Mouse (Mus musculus) lung, embryonic 16.5 days (tissue): ENCODE data around the gene Vezf1. TPM values are rescaled to one million over a fixed set of nuclear protein-coding genes. Genes with fewer than 3 reads are reported as not detected.

Experiments
- ATAC-seq: fragments of 200-750 bp; cut with Nextera tagmentation; 2 replicates; pipeline ENCODE4 v1.8.0; 2017; ENCODE audit warnings: low read depth, mild to moderate bottlenecking, moderate library complexity
- H3K27ac ChIP-seq: fragments of 300-500 bp; sonication (generic); 2 replicates; pipeline ENCODE4 v1.5.1; 2014; ENCODE audit warnings: mild to moderate bottlenecking, control low read depth, low read length
- H3K27me3 ChIP-seq: fragments of 300-500 bp; sonication (generic); 2 replicates; pipeline ENCODE4 v1.6.1; 2014; ENCODE audit warnings: low read depth, low read length, mixed read lengths; ENCODE audit not compliant: control insufficient read depth, insufficient read depth
- H3K36me3 ChIP-seq: fragments of 300-500 bp; sonication (generic); 2 replicates; pipeline ENCODE4 v1.6.1; 2014; ENCODE audit warnings: low read length; ENCODE audit not compliant: control insufficient read depth, insufficient read depth
- H3K4me1 ChIP-seq: fragments of 300-500 bp; sonication (generic); replicated peaks from 2 replicates; pipeline ENCODE4 v1.6.1; 2014; ENCODE audit warnings: low read length, mixed read lengths; ENCODE audit not compliant: control insufficient read depth, insufficient read depth
- H3K4me2 ChIP-seq: fragments of 300-500 bp; sonication (generic); 2 replicates; pipeline ENCODE4 v1.6.1; 2014; ENCODE audit warnings: low read depth, low read length, control low read depth
- H3K4me3 ChIP-seq: fragments of 300-500 bp; sonication (generic); 2 replicates; pipeline ENCODE4 v1.5.1; 2014; ENCODE audit warnings: mild to moderate bottlenecking, low read length, control low read depth
- H3K9ac ChIP-seq: fragments of 300-500 bp; sonication (generic); 2 replicates; pipeline ENCODE4 v1.6.1; 2014; ENCODE audit warnings: low read length, control low read depth
- H3K9me3 ChIP-seq: fragments of 300-500 bp; sonication (generic); 2 replicates; pipeline ENCODE4 v1.6.1; 2016; ENCODE audit warnings: low read length; ENCODE audit not compliant: control insufficient read depth
- WGBS: fragments of 180-500 bp; shearing (Covaris S2); extraction: QIAGEN DNeasy Blood & Tissue Kit; methylation state at CpG from one replicate; pipeline ENCODE4 v1.1.7; 2014; 5-methylcytosine and 5-hydroxymethylcytosine counted together
- polyA plus RNA-seq: library from polyadenylated mRNA; unstranded; fragments of >200 nt; fragmentation: Nextera tagmentation; extraction: Ambion mirVana; gene quantifications from 2 replicates; pipeline ENCODE4 v1.2.1, GENCODE M21; 2015

The Vezf1 gene
- 32.9 and 38.2 TPM in 2 replicates for polyA plus RNA-seq

DNA sequence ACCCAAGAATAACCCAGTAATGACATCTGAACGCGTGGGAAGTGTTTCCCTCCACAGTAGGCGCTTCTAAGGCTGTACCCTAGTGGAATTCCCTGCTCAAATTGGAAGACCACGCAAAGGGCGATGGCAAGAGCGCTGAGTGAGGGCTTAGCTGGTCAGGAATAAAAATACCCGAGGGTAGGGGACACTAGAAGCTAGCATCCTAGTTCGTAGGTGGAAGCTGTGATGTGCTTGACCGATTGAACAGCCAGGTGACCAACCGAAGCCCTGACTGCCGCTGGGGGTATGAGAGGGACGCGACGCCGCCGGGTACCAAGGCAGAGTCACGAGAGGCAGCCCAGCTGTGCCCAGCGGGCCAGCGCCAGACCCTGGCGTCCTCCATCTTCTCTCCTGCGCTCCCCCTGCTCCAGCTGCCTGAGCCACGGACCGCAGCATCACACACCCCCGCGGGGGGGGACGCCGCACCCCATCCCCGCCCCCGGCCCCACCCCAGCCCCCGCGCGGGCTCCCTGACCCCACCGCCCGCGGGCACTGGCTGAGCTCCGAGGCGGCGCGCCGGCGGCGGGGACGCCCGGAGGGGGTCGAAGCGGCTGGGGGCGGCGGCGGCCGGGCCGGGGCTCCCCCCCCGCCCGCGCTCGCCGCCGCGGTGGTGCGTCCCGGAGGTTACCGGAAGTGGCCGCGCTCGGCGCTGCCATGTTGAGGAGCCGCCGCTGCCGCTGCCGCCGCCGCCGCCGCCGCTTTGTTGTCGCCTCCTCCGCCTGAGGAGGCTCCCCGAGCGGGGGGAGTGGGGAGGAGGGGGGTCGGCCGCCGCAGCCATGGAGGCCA lies at the start of gene Vezf1:
Vezf1 (plus strand) TSS at position 694 of the 825 bp plus-strand sequence.
- ATAC-seq, result peak; percentile 89
- Histone ChIP-seq H3K4me1 (peaks cover 24% of the 10 kb centered on the region), H3K36me3 (no peaks in the 10 kb centered on the region), H3K9ac (peak within 1 kb of the TSS; percentile 95), H3K4me2 (peak within 1 kb of the TSS; percentile 63), H3K27me3 (no peaks in the 10 kb centered on the region), H3K27ac (peak within 1 kb of the TSS; percentile 96), H3K4me3 (peak within 1 kb of the TSS; percentile 93), H3K9me3 (no peaks in the 10 kb centered on the region)
- WGBS, result 0% methylated on average over 23 of the region's 81 CpGs

DNA sequence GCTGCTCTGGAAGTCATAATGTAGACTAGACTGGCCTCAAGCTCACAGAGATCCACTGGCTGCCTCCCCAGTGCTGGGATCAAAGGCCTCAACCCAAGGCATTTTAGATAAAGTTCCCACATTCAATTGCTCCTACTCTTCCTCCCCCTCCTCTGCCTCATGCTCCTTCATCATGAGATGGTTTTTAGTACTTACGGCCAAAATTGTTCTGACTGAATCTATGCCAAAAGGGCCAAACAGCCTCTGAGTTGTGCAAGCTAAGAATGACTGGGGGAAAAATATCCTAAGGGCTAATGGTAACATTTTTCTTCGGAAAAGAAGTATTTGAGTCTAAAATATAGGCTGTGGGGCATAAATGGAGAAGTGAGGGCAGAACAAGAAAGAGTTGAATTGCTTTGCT lies 44.1 kb upstream of the Vezf1 start:
- Histone ChIP-seq H3K4me1 (no peaks in the 10 kb centered on the region), H3K27ac (no peak overlapping the region), H3K4me3 (no peak overlapping the region), H3K9me3 (no peaks in the 10 kb centered on the region), H3K9ac (no peak overlapping the region), H3K36me3 (no peaks in the 10 kb centered on the region), H3K27me3 (no peaks in the 10 kb centered on the region), H3K4me2 (no peak overlapping the region)
- ATAC-seq, result peak; percentile 56; the same call in 1 of the 2 replicates
- WGBS, result 48% methylated on average over 2 of the region's 2 CpGs

DNA sequence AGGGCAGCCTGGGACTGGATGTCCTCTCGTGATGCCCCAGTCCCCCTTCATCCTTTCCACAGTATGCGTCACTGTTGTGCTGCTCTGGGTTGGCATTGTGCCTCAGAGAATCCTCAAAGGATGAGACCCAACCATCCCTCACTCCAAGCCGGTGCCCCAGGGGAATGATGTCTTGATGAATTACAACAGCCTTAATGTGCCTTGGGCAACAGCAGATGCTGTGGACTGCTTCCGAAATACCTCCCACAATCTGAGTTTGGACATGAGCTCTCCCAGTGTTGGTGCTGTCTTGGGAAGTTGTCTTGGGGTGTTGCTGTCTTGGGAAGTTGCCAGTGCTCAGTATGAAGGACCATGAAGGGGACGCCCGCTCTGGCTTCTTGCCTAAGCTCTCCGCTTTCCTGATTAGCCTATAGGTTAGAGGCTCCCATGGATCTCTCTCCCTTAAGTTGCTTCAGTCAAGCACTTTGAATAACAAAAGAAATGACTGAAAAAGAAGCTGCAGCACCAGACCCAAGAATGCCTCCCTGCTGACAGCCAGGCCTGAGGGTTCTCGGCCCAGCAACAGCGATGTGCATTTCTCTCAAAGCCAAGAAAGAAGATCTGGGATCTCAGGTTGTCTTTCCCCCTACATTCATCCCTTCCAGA lies 40.6 kb upstream of the Vezf1 start:
- no peak for ATAC-seq
- Histone ChIP-seq H3K4me3 (no peak overlapping the region), H3K36me3 (no peaks in the 10 kb centered on the region), H3K27ac (no peak overlapping the region), H3K27me3 (no peaks in the 10 kb centered on the region), H3K4me2 (no peak overlapping the region), H3K9ac (no peak overlapping the region), H3K9me3 (no peaks in the 10 kb centered on the region), H3K4me1 (peaks cover 3% of the 10 kb centered on the region; the same call in 1 of the 2 replicates)
- 63% methylated on average over 9 of the region's 9 CpGs for WGBS

DNA sequence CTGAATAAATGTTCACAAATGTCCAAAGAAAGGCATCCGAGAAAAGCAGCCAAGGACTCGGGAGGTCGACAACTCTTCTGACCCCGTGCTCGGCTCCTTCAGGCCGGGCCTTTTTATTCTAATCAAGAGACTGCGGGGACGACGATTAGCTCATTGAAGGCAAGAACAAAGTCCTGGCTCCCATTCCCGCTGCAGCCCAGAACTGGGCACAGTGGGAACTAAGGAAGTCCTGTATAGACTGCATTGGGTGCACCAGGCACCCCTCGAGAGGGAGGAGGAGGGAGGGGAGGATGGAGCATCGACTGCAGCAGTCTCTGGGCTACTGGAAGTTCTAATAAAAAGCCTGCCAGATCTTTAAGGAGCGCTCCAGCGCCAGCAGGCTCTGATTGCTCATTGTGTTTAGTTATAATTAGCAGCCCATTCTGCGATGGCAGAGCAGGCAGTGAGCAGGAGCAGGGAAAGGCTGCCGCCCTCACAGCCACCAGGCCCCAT lies 39.8 kb upstream of the Vezf1 start:
- no peak for ATAC-seq
- Histone ChIP-seq H3K27ac (no peak overlapping the region), H3K4me3 (no peak overlapping the region), H3K9ac (no peak overlapping the region), H3K36me3 (no peaks in the 10 kb centered on the region), H3K27me3 (no peaks in the 10 kb centered on the region), H3K9me3 (no peaks in the 10 kb centered on the region), H3K4me1 (peaks cover 3% of the 10 kb centered on the region; the same call in 1 of the 2 replicates), H3K4me2 (no peak overlapping the region)
- 33% methylated on average over 16 of the region's 16 CpGs for WGBS

DNA sequence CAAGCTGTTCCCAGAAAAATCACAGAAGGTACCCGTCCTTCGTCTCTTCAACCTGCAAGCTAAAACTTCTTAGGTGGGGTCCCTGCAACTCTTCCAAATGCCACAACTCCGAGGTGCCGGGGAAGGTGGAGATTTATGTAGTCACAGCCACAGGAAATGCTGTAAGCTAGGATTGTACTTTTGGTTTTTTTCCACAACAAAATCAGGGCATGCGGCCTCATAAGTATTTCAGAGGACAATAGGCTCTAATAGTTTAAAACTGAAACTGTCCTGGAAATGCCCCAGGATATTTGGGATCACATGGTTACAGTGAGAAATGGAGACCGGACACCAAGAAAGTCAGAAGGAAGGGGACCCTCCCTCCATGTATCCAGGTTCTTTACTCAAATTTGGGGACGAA lies 37.9 kb upstream of the Vezf1 start:
- no peak overlapping the region for H3K4me3 ChIP-seq
- 84% methylated on average over 7 of the region's 7 CpGs for WGBS

DNA sequence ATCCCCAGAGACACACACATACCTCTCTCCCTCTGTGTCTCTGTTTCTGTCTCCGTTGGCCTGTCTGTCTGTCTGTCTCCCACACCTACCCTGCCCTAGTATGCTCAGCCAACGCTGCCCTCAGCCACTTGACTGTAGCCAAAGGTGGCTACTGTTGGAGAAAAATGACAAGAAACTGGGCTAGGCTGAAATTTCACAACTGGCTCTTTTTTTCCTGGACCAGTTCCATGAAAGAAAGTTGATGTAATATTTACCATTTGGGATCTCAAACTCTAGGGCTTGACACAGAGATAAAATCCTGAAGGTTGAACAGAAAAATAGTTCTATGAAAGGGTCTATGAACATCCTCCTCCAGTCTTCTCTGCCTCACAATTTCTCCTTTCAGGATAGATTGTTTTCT lies 37.2 kb upstream of the Vezf1 start:
- Histone ChIP-seq H3K27me3 (no peaks in the 10 kb centered on the region), H3K4me1 (peaks cover 3% of the 10 kb centered on the region), H3K9ac (no peak overlapping the region), H3K27ac (no peak overlapping the region), H3K9me3 (no peaks in the 10 kb centered on the region), H3K4me3 (no peak overlapping the region), H3K4me2 (no peak overlapping the region), H3K36me3 (no peaks in the 10 kb centered on the region)
- no peak for ATAC-seq
- WGBS, result 38% methylated on average over 2 of the region's 2 CpGs

More for the DNA sequence above, 37.9 kb upstream of the Vezf1 start:
- Histone ChIP-seq H3K4me1 (peaks cover 3% of the 10 kb centered on the region), H3K9ac (no peak overlapping the region), H3K36me3 (no peaks in the 10 kb centered on the region), H3K27ac (no peak overlapping the region), H3K9me3 (no peaks in the 10 kb centered on the region), H3K27me3 (no peaks in the 10 kb centered on the region), H3K4me2 (no peak overlapping the region)
- no peak for ATAC-seq

DNA sequence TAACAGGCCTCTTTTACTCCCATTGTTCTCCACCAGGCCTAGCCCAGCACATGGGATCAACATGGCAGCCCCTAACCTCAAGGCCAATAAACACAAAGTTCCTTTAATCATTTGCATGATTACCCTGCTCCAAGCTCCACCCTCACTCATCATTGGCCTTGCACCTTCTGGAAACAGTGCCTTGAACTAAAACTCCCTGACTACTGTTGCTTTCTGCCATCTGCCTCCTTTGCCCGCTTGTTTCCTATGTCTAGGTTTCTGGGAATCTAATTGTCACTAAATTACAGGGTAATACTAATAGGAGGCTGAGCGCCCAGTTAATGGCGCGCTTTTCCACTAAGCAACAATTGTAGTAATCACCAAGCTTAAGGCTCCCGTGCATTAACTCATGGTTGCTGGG lies 36.3 kb upstream of the Vezf1 start:
- Histone ChIP-seq H3K4me2 (no peak overlapping the region), H3K36me3 (no peaks in the 10 kb centered on the region), H3K27me3 (no peaks in the 10 kb centered on the region), H3K9me3 (no peaks in the 10 kb centered on the region), H3K4me3 (no peak overlapping the region), H3K27ac (no peak overlapping the region), H3K4me1 (peaks cover 3% of the 10 kb centered on the region), H3K9ac (no peak overlapping the region)
- ATAC-seq, result no peak
- WGBS, result 93% methylated on average over 5 of the region's 5 CpGs

DNA sequence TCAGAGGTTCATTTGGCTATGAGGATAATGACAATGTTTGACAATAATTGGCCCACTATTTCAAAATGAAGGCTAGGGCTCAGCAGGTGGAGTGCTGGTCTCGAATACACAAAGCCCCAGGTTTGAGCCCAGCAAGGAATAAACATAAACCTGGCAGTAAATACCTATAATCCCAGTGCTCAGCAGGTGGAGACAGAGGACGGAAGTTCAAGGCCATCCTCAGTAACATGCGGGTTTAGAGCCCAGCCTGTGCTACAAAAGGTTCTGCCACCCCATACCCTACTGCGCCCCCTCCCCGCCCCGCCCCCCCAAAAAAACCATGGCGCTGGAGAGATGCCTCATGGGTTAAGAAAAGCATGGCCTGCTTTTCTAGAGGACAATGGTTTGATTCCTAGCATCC lies 32.1 kb upstream of the Vezf1 start:
- Histone ChIP-seq H3K36me3 (no peaks in the 10 kb centered on the region), H3K9ac (no peak overlapping the region), H3K4me1 (no peaks in the 10 kb centered on the region; the same call in 1 of the 2 replicates), H3K4me2 (no peak overlapping the region), H3K27ac (no peak overlapping the region), H3K4me3 (no peak overlapping the region), H3K9me3 (no peaks in the 10 kb centered on the region), H3K27me3 (no peaks in the 10 kb centered on the region)
- WGBS, result 74% methylated on average over 7 of the region's 7 CpGs
- no peak for ATAC-seq

DNA sequence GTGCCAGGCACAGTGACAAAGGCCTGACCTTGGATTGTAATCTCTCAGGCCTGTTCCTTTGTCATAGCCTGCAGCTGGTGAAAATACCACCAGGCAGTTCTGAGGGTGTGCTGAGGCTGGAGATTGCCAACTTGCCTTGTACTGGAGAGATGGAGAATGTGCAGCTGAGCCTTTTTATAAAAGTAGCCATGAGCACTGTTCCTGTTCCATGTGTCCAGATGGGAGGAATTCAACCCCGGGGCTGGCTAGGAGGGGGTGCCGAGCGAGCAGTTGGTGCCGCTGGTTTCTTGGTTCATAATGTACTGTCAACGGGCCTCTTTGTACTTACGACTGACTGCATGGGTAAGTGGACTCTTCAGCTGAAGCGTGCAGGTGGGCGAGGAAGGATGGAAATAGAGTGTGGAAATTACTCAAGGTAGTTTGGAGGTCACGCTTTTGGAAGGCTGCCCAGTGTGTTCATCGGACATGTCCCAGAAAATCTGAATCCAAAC lies 31.3 kb upstream of the Vezf1 start:
- no peak for ATAC-seq
- H3K9ac ChIP-seq, result no peak overlapping the region

More for the DNA sequence above, 31.3 kb upstream of the Vezf1 start:
- no peaks in the 10 kb centered on the region for H3K36me3 ChIP-seq
- H3K4me3 ChIP-seq, result no peak overlapping the region
- H3K27ac ChIP-seq, result no peak overlapping the region
- no peaks in the 10 kb centered on the region; the same call in 1 of the 2 replicates for H3K4me1 ChIP-seq
- H3K27me3 ChIP-seq, result no peaks in the 10 kb centered on the region
- no peak overlapping the region for H3K4me2 ChIP-seq
- no peaks in the 10 kb centered on the region for H3K9me3 ChIP-seq
- WGBS, result 62% methylated on average over 10 of the region's 10 CpGs
